Mouse (Mus musculus) liver, postnatal 0 days (tissue): ENCODE data around the gene Armcx5.
"Not testable (repeated sequence)": the region's sequence is repeated elsewhere in the genome, so short reads cannot be mapped to it uniquely, and the experiment has no call there.

Source experiments
- CTCF ChIP-seq: sonication (generic); IDR thresholded peaks from 2 replicates; pipeline ENCODE4 v1.5.1; 2016; ENCODE audit warnings: antibody characterized with exemption, low read depth
- EP300 ChIP-seq: IDR thresholded peaks from 2 replicates; pipeline ENCODE4 v1.6.1; 2016; ENCODE audit warnings: antibody characterized with exemption, low read depth, mild to moderate bottlenecking

GRCm38 (mm10) chrX:135745376-135745775, 2.8 kb downstream of the Armcx5 start:
- not testable (repeated sequence) for TF ChIP-seq CTCF, EP300
